Mouse (Mus musculus) MEL (cell line): Measurements from ENCODE around the gene Endog. TPM values are rescaled to one million over a fixed set of nuclear protein-coding genes. Genes with fewer than 3 reads are reported as not detected.

Experiments used
- DNase-seq: peaks from one replicate; pipeline ENCODE4 v3.0.0; 2011; ENCODE audit warnings: low read depth, low spot score
- H3K27ac ChIP-seq: 2 replicates; pipeline ENCODE4 v1.5.1; 2012; ENCODE audit warnings: low read depth, mild to moderate bottlenecking, control low read depth, low read length, moderate library complexity; ENCODE audit not compliant: control insufficient read depth
- H3K27me3 ChIP-seq, 2 experiments: fragments of 150-350 bp in 1 of 2; sonication (generic) in 1 of 2; 2 replicates each; pipeline ENCODE4 v1.6.1; 2012; ENCODE audit warnings: low read length in 2 of 2, mild to moderate bottlenecking in 2 of 2, improper control_type of control experiment in 1 of 2, moderate library complexity in 1 of 2; ENCODE audit not compliant: insufficient read depth in 2 of 2, control insufficient read depth in 1 of 2
- H3K36me3 ChIP-seq, 2 experiments: 2 replicates each; pipeline ENCODE4 v1.6.1; 2012 to 2014; ENCODE audit warnings: low read length in 2 of 2, improper control_type of control experiment in 1 of 2, inconsistent platforms in 1 of 2, mild to moderate bottlenecking in 1 of 2; ENCODE audit not compliant: insufficient read depth in 2 of 2, control insufficient read depth in 1 of 2
- H3K4me1 ChIP-seq, 2 experiments: fragments of 150-350 bp in 1 of 2; sonication (generic) in 1 of 2; 2 replicates each; pipeline ENCODE4 v1.6.1; 2012; ENCODE audit warnings: low read length in 2 of 2, improper control_type of control experiment in 1 of 2, mild to moderate bottlenecking in 1 of 2; ENCODE audit not compliant: insufficient read depth in 2 of 2, control insufficient read depth in 1 of 2
- H3K4me3 ChIP-seq, 2 experiments: fragments of 150-350 bp in 1 of 2; sonication (generic) in 1 of 2; 2 replicates each; pipeline ENCODE4 v1.5.1; 2012; ENCODE audit warnings: low read depth in 2 of 2, low read length in 2 of 2, mild to moderate bottlenecking in 2 of 2, moderate library complexity in 2 of 2, control low read depth in 1 of 2, improper control_type of control experiment in 1 of 2; ENCODE audit not compliant: control insufficient read depth in 1 of 2, insufficient read depth in 1 of 2
- H3K79me2 ChIP-seq: 2 replicates; pipeline ENCODE4 v1.6.1; 2012; ENCODE audit warnings: mild to moderate bottlenecking, low read length, moderate library complexity; ENCODE audit not compliant: control insufficient read depth, poor library complexity, insufficient read depth
- H3K9ac ChIP-seq: 2 replicates; pipeline ENCODE4 v1.6.1; 2012; ENCODE audit warnings: low read depth, mild to moderate bottlenecking, control low read depth, low read length, moderate library complexity; ENCODE audit not compliant: control insufficient read depth, poor library complexity, severe bottlenecking
- H3K9me3 ChIP-seq: fragments of 150-350 bp; sonication (generic); replicated peaks from 2 replicates; pipeline ENCODE4 v1.6.1; 2012; ENCODE audit warnings: mild to moderate bottlenecking, low read length, improper control_type of control experiment, moderate library complexity; ENCODE audit not compliant: insufficient read depth
- BHLHE40 ChIP-seq: IDR thresholded peaks from 2 replicates; pipeline ENCODE4 v1.6.1; 2012; ENCODE audit warnings: low read depth, mild to moderate bottlenecking, inconsistent platforms, low read length, improper control_type of control experiment, borderline replicate concordance
- CHD1 ChIP-seq: IDR thresholded peaks from 2 replicates; pipeline ENCODE4 v1.6.1; 2012; ENCODE audit warnings: low read depth, mild to moderate bottlenecking, inconsistent platforms, low read length, improper control_type of control experiment
- CHD2 ChIP-seq: IDR thresholded peaks from 2 replicates; pipeline ENCODE4 v1.6.1; 2011; ENCODE audit warnings: low read length, improper control_type of control experiment
- ELF1 ChIP-seq: IDR thresholded peaks from 2 replicates; pipeline ENCODE4 v1.6.1; 2014; ENCODE audit warnings: low read depth, mild to moderate bottlenecking, inconsistent platforms, low read length, improper control_type of control experiment, moderate library complexity
- EP300 ChIP-seq, 2 experiments: IDR thresholded peaks; 2 replicates each; pipeline ENCODE4 v1.6.1; 2011; ENCODE audit warnings: improper control_type of control experiment in 2 of 2, low read length in 2 of 2, low read depth in 1 of 2, mild to moderate bottlenecking in 1 of 2
- GABPA ChIP-seq: IDR thresholded peaks from 2 replicates; pipeline ENCODE4 v1.6.1; 2012; ENCODE audit warnings: low read depth, mild to moderate bottlenecking, inconsistent platforms, low read length, improper control_type of control experiment, moderate library complexity
- GATA1 ChIP-seq: IDR thresholded peaks from 2 replicates; pipeline ENCODE4 v1.6.1; 2011; ENCODE audit warnings: low read depth, low read length, improper control_type of control experiment
- HCFC1 ChIP-seq: IDR thresholded peaks from 2 replicates; pipeline ENCODE4 v1.6.1; 2012; ENCODE audit warnings: low read depth, mild to moderate bottlenecking, inconsistent platforms, low read length, improper control_type of control experiment, moderate library complexity
- JUND ChIP-seq: IDR thresholded peaks from 2 replicates; pipeline ENCODE4 v1.6.1; 2011; ENCODE audit warnings: low read depth, mild to moderate bottlenecking, improper control_type of control experiment, low read length
- KAT2A ChIP-seq: conservative IDR thresholded peaks from 2 replicates; pipeline ENCODE4 v1.6.1; 2012; ENCODE audit warnings: low read depth, low read length, improper control_type of control experiment, inconsistent platforms
- MAFK ChIP-seq: IDR thresholded peaks from 2 replicates; pipeline ENCODE4 v1.6.1; 2011; ENCODE audit warnings: low read depth, mild to moderate bottlenecking, low read length, improper control_type of control experiment, borderline replicate concordance
- MAX ChIP-seq: IDR thresholded peaks from 2 replicates; pipeline ENCODE4 v1.6.1; 2011; ENCODE audit warnings: low read length, improper control_type of control experiment
- MAZ ChIP-seq: IDR thresholded peaks from 2 replicates; pipeline ENCODE4 v1.6.1; 2012; ENCODE audit warnings: low read depth, mild to moderate bottlenecking, inconsistent platforms, low read length, improper control_type of control experiment
- MEF2A ChIP-seq: IDR thresholded peaks from 2 replicates; pipeline ENCODE4 v1.6.1; 2014; ENCODE audit warnings: low read depth, mild to moderate bottlenecking, inconsistent platforms, low read length, improper control_type of control experiment; ENCODE audit not compliant: poor library complexity, insufficient replicate concordance, severe bottlenecking; ENCODE audit errors: extremely low read depth
- MXI1 ChIP-seq: IDR thresholded peaks from 2 replicates; pipeline ENCODE4 v1.6.1; 2011; ENCODE audit warnings: mild to moderate bottlenecking, low read depth, low read length, improper control_type of control experiment
- MYB ChIP-seq: IDR thresholded peaks from 2 replicates; pipeline ENCODE4 v1.6.1; 2011; ENCODE audit warnings: mild to moderate bottlenecking, low read depth, low read length, improper control_type of control experiment
- MYC ChIP-seq: IDR thresholded peaks from 2 replicates; pipeline ENCODE4 v1.6.1; 2011; ENCODE audit warnings: low read depth, mild to moderate bottlenecking, low read length, improper control_type of control experiment, moderate library complexity
- NELFE ChIP-seq: IDR thresholded peaks from 2 replicates; pipeline ENCODE4 v1.6.1; 2011; ENCODE audit warnings: low read depth, low read length, improper control_type of control experiment
- NRF1 ChIP-seq: IDR thresholded peaks from 2 replicates; pipeline ENCODE4 v1.6.1; 2014; ENCODE audit warnings: low read depth, mild to moderate bottlenecking, inconsistent platforms, low read length, improper control_type of control experiment, moderate library complexity; ENCODE audit not compliant: poor library complexity, insufficient read depth, severe bottlenecking
- POLR2A ChIP-seq, 2 experiments: IDR thresholded peaks; 2 replicates each; pipeline ENCODE4 v1.6.1; 2011 to 2012; ENCODE audit warnings: low read length in 2 of 2, mild to moderate bottlenecking in 2 of 2, control low read depth in 1 of 2, improper control_type of control experiment in 1 of 2, low read depth in 1 of 2, moderate library complexity in 1 of 2; ENCODE audit not compliant: control insufficient read depth in 1 of 2, insufficient read depth in 1 of 2, poor library complexity in 1 of 2
- POLR2AphosphoS5 ChIP-seq: IDR thresholded peaks from 2 replicates; pipeline ENCODE4 v1.6.1; 2012; ENCODE audit warnings: low read depth, borderline replicate concordance, mild to moderate bottlenecking, inconsistent platforms, low read length, moderate library complexity, mixed read lengths
- RAD21 ChIP-seq: IDR thresholded peaks from 2 replicates; pipeline ENCODE4 v1.6.1; 2011; ENCODE audit warnings: mild to moderate bottlenecking, low read depth, low read length, improper control_type of control experiment
- RCOR1 ChIP-seq: IDR thresholded peaks from 2 replicates; pipeline ENCODE4 v1.6.1; 2012; ENCODE audit warnings: low read depth, mild to moderate bottlenecking, inconsistent platforms, low read length, improper control_type of control experiment
- SIN3A ChIP-seq: IDR thresholded peaks from 2 replicates; pipeline ENCODE4 v1.6.1; 2012; ENCODE audit warnings: low read length, improper control_type of control experiment, inconsistent platforms
- SMC3 ChIP-seq: IDR thresholded peaks from 2 replicates; pipeline ENCODE4 v1.6.1; 2011; ENCODE audit warnings: low read depth, low read length, improper control_type of control experiment
- TAL1 ChIP-seq: IDR thresholded peaks from 2 replicates; pipeline ENCODE4 v1.6.1; 2012; ENCODE audit warnings: mild to moderate bottlenecking, inconsistent platforms, low read length, moderate library complexity, mixed read lengths
- TBP ChIP-seq: IDR thresholded peaks from 2 replicates; pipeline ENCODE4 v1.8.0; 2011; ENCODE audit warnings: low read depth, low read length, improper control_type of control experiment
- TCF12 ChIP-seq: IDR thresholded peaks from 2 replicates; pipeline ENCODE4 v1.6.1; 2014; ENCODE audit warnings: low read depth, mild to moderate bottlenecking, inconsistent platforms, low read length, improper control_type of control experiment, moderate library complexity
- UBTF ChIP-seq: IDR thresholded peaks from 2 replicates; pipeline ENCODE4 v1.6.1; 2012; ENCODE audit warnings: low read depth, mild to moderate bottlenecking, inconsistent platforms, low read length, improper control_type of control experiment, moderate library complexity, borderline replicate concordance; ENCODE audit not compliant: insufficient read depth
- USF1 ChIP-seq: IDR thresholded peaks from 2 replicates; pipeline ENCODE4 v1.6.1; 2014; ENCODE audit warnings: low read depth, mild to moderate bottlenecking, inconsistent platforms, low read length, improper control_type of control experiment, moderate library complexity
- USF2 ChIP-seq, 2 experiments: IDR thresholded peaks; 2 replicates each; pipeline ENCODE4 v1.6.1; 2011 to 2012; ENCODE audit warnings: improper control_type of control experiment in 2 of 2, low read length in 2 of 2, borderline replicate concordance in 1 of 2, inconsistent platforms in 1 of 2, low read depth in 1 of 2, mild to moderate bottlenecking in 1 of 2; ENCODE audit not compliant: insufficient read depth in 1 of 2
- ZC3H11A ChIP-seq: IDR thresholded peaks from 2 replicates; pipeline ENCODE4 v1.6.1; 2012; ENCODE audit warnings: low read depth, mild to moderate bottlenecking, inconsistent platforms, low read length, improper control_type of control experiment
- ZKSCAN1 ChIP-seq: IDR thresholded peaks from 2 replicates; pipeline ENCODE4 v1.6.1; 2012; ENCODE audit warnings: low read depth, mild to moderate bottlenecking, inconsistent platforms, low read length, improper control_type of control experiment, moderate library complexity
- ZMIZ1 ChIP-seq: IDR thresholded peaks from 2 replicates; pipeline ENCODE4 v1.6.1; 2012; ENCODE audit warnings: low read depth, mild to moderate bottlenecking, inconsistent platforms, low read length, improper control_type of control experiment, moderate library complexity
- ZNF384 ChIP-seq: IDR thresholded peaks from 2 replicates; pipeline ENCODE4 v1.6.1; 2012; ENCODE audit warnings: low read depth, mild to moderate bottlenecking, inconsistent platforms, low read length, improper control_type of control experiment
- polyA plus RNA-seq, 2 experiments: library from polyadenylated mRNA; stranded (reverse) in 1 of 2; unstranded in 1 of 2; fragments of >175 nt in 1 of 2; fragments of >200 nt in 1 of 2; gene quantifications; 2 replicates each; pipeline versions ENCODE4 v1.2.1 to v1.2.4; 2012; ENCODE audit warnings: low replicate concordance in 2 of 2, low read depth in 1 of 2; ENCODE audit not compliant: insufficient read length in 2 of 2, insufficient read depth in 1 of 2, missing spikeins in 1 of 2
- total RNA-seq: library from RNA; depleted of rRNA; stranded (reverse); fragments of 300-350 nt; gene quantifications from 2 replicates; pipeline ENCODE4 v1.2.3, GENCODE M21; 2012

The Endog gene
- total and polyA plus RNA-seq, 3 experiments = 19.4 to 27.2 TPM; not detected in 1

GRCm38 (mm10) chr2:30177700-30178675 lies 6.7 kb downstream of the Endog start, which contains the start of gene Spout1:
Gene Spout1 (minus strand): TSS chr2:30178459.
- Histone ChIP-seq H3K9ac (peak within 1 kb of the TSS; percentile 83), H3K27me3 (no peaks in the 10 kb centered on the region), H3K9me3 (no peaks in the 10 kb centered on the region), H3K27ac (peak within 1 kb of the TSS; percentile 13; the same call in 1 of the 2 replicates), H3K79me2 (peaks cover 9% of the 10 kb centered on the region), H3K4me1 (peaks cover 0 to 7% of the 10 kb centered on the region in 2 experiments; a peak in 2 of 4 replicates), H3K4me3 (peak within 1 kb of the TSS; percentile 73 to 76), H3K36me3 (peaks cover 0 to 2% of the 10 kb centered on the region in 2 experiments; a peak in 1 of 4 replicates)
- peak; percentile 98 for DNase-seq
- TF ChIP-seq MAX (peak; percentile 99), SIN3A (peak; percentile 100), MXI1 (peak; percentile 100), TCF12 (peak; percentile 61), MEF2A (no peak), CHD1 (no peak), USF2 (IDR thresholded peaks at IDR 0.05; ENCODE audit: borderline replicate concordance in 1 of 2, insufficient read depth in 1 of 2, low read depth in 1 of 2, low read length in 2 of 2) (no peak), NELFE (peak; percentile 77), MAZ (no peak), MYB (no peak), RAD21 (no peak), ZMIZ1 (no peak), TBP (peak; percentile 68; the same call in 1 of the 2 replicates), MAFK (no peak), POLR2AphosphoS5 (no peak), CHD2 (no peak), KAT2A (no peak; the same call in 1 of the 2 replicates), BHLHE40 (peak; percentile 78; the same call in 1 of the 2 replicates), GABPA (no peak), UBTF (no peak), GATA1 (no peak), MYC (peak; percentile 95), USF1 (peak; percentile 74), TAL1 (no peak), ZKSCAN1 (no peak), EP300 (IDR thresholded peaks at IDR 0.05; ENCODE audit: low read depth in 1 of 2, low read length in 2 of 2) (no peak), POLR2A (IDR thresholded peaks at IDR 0.05; ENCODE audit: control insufficient read depth in 1 of 2, insufficient read depth in 1 of 2, low read depth in 1 of 2, low read length in 2 of 2, poor library complexity in 1 of 2) (peak; percentile 52 to 83), SMC3 (peak; percentile 2; the same call in 1 of the 2 replicates), ZNF384 (no peak), ELF1 (peak; percentile 82), NRF1 (peak; percentile 59), ZC3H11A (no peak), RCOR1 (no peak), JUND (no peak), HCFC1 (peak; percentile 86)
